ENCODE assay signal across 11 mouse cellular contexts in the genomic region with DNA sequence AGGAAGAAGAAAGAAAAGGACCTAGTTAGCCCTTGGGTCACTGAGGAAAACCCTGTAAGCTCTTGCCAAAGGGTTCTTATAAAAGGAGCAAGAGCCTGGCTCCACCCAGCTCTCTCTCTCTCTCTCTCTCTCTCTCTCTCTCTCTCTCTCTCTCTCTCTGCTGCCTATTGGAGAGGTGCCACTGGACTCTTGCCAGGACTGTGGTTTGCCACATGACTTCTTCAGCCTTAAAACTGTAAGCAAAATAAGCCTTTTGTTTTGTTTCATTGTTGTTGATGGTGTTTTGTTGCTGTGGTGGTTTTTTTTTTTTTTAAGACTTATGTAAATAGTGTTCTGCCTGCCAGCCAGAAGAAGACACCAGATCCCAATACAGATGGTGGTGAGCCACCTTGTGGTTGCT. TPM values are rescaled to one million over a fixed set of nuclear protein-coding genes. Genes with fewer than 3 reads are reported as not detected.
A peak's percentile ranks its signal among the peaks of the same experiment; 100 is the strongest.
DNase-seq lines count a peak whose midpoint lies in the region; ATAC-seq and TF ChIP-seq lines count a peak whose summit lies in the region.
"Had no signal": no experiment of that assay in that cellular context is flagged by ENCODE, and none has a peak within 500 bp of the region (broad histone marks: within the 10 kb centered on the region; RNA-seq: fewer than 3 reads in every experiment).

No protein-coding gene starts in this region.

- no peak for ATAC-seq in kidney, embryonic 14.5 days (ENCODE audit: low FRiP score, low TSS enrichment)

- no peak overlapping the region for H3K27ac ChIP-seq in kidney, adult 2 months (ENCODE audit: insufficient read depth, low read depth, low read length)
- no peak overlapping the region for H3K27ac ChIP-seq in kidney, embryonic 14.5 days (ENCODE audit: low read depth, low read length)
- no peak overlapping the region for H3K27ac ChIP-seq in ES-E14 (ENCODE audit: insufficient read depth, low read depth, low read length, poor library complexity, severe bottlenecking)
- H3K27ac ChIP-seq: hindbrain, embryonic 13.5 days; limb, embryonic 12.5 days; neural tube, embryonic 12.5 days; stomach, embryonic 15.5 days had no signal

- no peak for TF ChIP-seq POLR2A in kidney, adult 2 months (IDR thresholded peaks at IDR 0.05; ENCODE audit: low read depth, low read length)

- no peaks in the 10 kb centered on the region for H3K27me3 ChIP-seq in kidney, adult 2 months (replicated peaks; ENCODE audit: control insufficient read depth, insufficient read depth, low read length)
- H3K27me3 ChIP-seq in kidney, embryonic 14.5 days (ENCODE audit: control insufficient read depth, insufficient read depth, low read length) = no peaks in the 10 kb centered on the region
- H3K27me3 ChIP-seq: hindbrain, embryonic 13.5 days; limb, embryonic 12.5 days; neural tube, embryonic 12.5 days; stomach, embryonic 15.5 days had no signal

- H3K9ac ChIP-seq in kidney, embryonic 14.5 days (ENCODE audit: low read depth, low read length) = no peak overlapping the region
- no peak overlapping the region for H3K9ac ChIP-seq in ES-E14 (ENCODE audit: insufficient read depth, low read depth, low read length, poor library complexity, severe bottlenecking)
- H3K9ac ChIP-seq: hindbrain, embryonic 13.5 days; limb, embryonic 12.5 days; neural tube, embryonic 12.5 days; stomach, embryonic 15.5 days had no signal

- no peak for TF ChIP-seq CTCF in kidney, adult 2 months (conservative IDR thresholded peaks at IDR 0.05; ENCODE audit: insufficient read depth, insufficient read length, low read depth, low read length)

- no peak overlapping the region for H3K4me3 ChIP-seq in kidney, adult 2 months (ENCODE audit: insufficient read depth, low read depth, low read length)
- H3K4me3 ChIP-seq in kidney, embryonic 14.5 days (ENCODE audit: low read length) = no peak overlapping the region
- H3K4me3 ChIP-seq in ES-E14 (ENCODE audit: insufficient read depth in 1 of 2, low read depth in 1 of 2, low read length in 2 of 2, poor library complexity in 1 of 2, severe bottlenecking in 1 of 2) = no peak overlapping the region
- H3K4me3 ChIP-seq: hindbrain, embryonic 13.5 days; limb, embryonic 12.5 days; neural tube, embryonic 12.5 days; stomach, embryonic 15.5 days had no signal

- H3K36me3 ChIP-seq in kidney, adult 2 months (ENCODE audit: control insufficient read depth, insufficient read depth, low read length) = no peaks in the 10 kb centered on the region
- no peaks in the 10 kb centered on the region for H3K36me3 ChIP-seq in kidney, embryonic 14.5 days (ENCODE audit: control insufficient read depth, insufficient read depth, low read length)
- H3K36me3 ChIP-seq in ES-E14 (ENCODE audit: control insufficient read depth, insufficient read depth, low read length, poor library complexity, severe bottlenecking) = no peaks in the 10 kb centered on the region
- H3K36me3 ChIP-seq: hindbrain, embryonic 13.5 days; limb, embryonic 12.5 days; neural tube, embryonic 12.5 days; stomach, embryonic 15.5 days had no signal

- H3K4me1 ChIP-seq in kidney, adult 2 months (ENCODE audit: control insufficient read depth, insufficient read depth, low read length) = no peaks in the 10 kb centered on the region; the same call in 1 of the 2 replicates
- no peaks in the 10 kb centered on the region for H3K4me1 ChIP-seq in kidney, embryonic 14.5 days (ENCODE audit: control insufficient read depth, insufficient read depth, low read length)
- H3K4me1 ChIP-seq in ES-E14 (ENCODE audit: control insufficient read depth in 2 of 2, insufficient read depth in 2 of 2, low read length in 2 of 2, poor library complexity in 1 of 2) = peaks cover 3% of the 10 kb centered on the region in 2 experiments; a peak in 3 of 4 replicates
- H3K4me1 ChIP-seq: hindbrain, embryonic 13.5 days; limb, embryonic 12.5 days; neural tube, embryonic 12.5 days; stomach, embryonic 15.5 days had no signal

- peak; percentile 76 for DNase-seq in kidney, adult 2 months
- DNase-seq in ES-E14 (ENCODE audit: low read depth, low spot score) = no peak
- DNase-seq in T-cell, adult 2 months (ENCODE audit: low spot score) = peak; percentile 16
- peak; percentile 84 for DNase-seq in lung, postnatal 10 days
- no peak for DNase-seq in yolk sac, embryonic 10.5 days (ENCODE audit: low spot score)
- no peak for DNase-seq in layer of hippocampus, adult 18-20 months (ENCODE audit: low spot score in 2 of 2)

- H3K9me3 ChIP-seq in kidney, embryonic 14.5 days (ENCODE audit: control insufficient read depth, low read length) = no peaks in the 10 kb centered on the region
- no peaks in the 10 kb centered on the region for H3K9me3 ChIP-seq in ES-E14 (ENCODE audit: control insufficient read depth, insufficient read depth, low read depth, low read length)
- H3K9me3 ChIP-seq: hindbrain, embryonic 13.5 days; limb, embryonic 12.5 days; neural tube, embryonic 12.5 days; stomach, embryonic 15.5 days had no signal

- in situ Hi-C loops in ES-E14 (cut with MboI; ENCODE audit: low sequenced_read_pairs in 2 of 2, unreplicated experiment in 2 of 2) = no loop called here

- H3K4me2 ChIP-seq in kidney, embryonic 14.5 days (replicated peaks; ENCODE audit: low read depth, low read length) = no peak overlapping the region
- H3K4me2 ChIP-seq: hindbrain, embryonic 13.5 days; limb, embryonic 12.5 days; neural tube, embryonic 12.5 days; stomach, embryonic 15.5 days had no signal

TF ChIP-seq in ES-E14, 5 proteins besides CTCF, POLR2A, EP300 and RAD21:
- TF ChIP-seq ZNF384 (IDR thresholded peaks at IDR 0.05; ENCODE audit: low read depth, low read length) (peak; percentile 63), HCFC1 (IDR thresholded peaks at IDR 0.05; ENCODE audit: borderline replicate concordance, insufficient read depth, low read length) (no peak)

RNA-seq across cellular contexts. Expression of a gene that starts 7.6 kb away (rescaled TPM):
- polyA plus RNA-seq in kidney, adult 2 months (2012; rRNA removed) = 161 and 182 TPM in 2 replicates
- 73.9 and 90.1 TPM in 2 replicates for polyA plus RNA-seq in kidney, embryonic 14.5 days (2014; fragmentation: Nextera tagmentation; extraction: Ambion mirVana)
- 65.1 and 85.5 TPM in 2 replicates for total RNA-seq in ES-E14 (2012; rRNA removed)
- total RNA-seq in layer of hippocampus, adult 18-20 months (2021) = 100 to 1,000 TPM; 280 to 300 TPM

RNA-seq across cellular contexts. Expression of a gene that starts 31.6 kb away (rescaled TPM):
- polyA plus RNA-seq in kidney, adult 2 months (2012; rRNA removed) = 50.6 and 54.8 TPM in 2 replicates
- polyA plus RNA-seq in kidney, embryonic 14.5 days (2014; fragmentation: Nextera tagmentation; extraction: Ambion mirVana) = 17.3 and 28.4 TPM in 2 replicates
- 3.5 and 5.6 TPM in 2 replicates for total RNA-seq in ES-E14 (2012; rRNA removed)
- total RNA-seq in layer of hippocampus, adult 18-20 months (2021) = 10 to 100 TPM; 89.8 to 92.1 TPM

RNA-seq across cellular contexts. Expression of a gene that starts 54.9 kb away (rescaled TPM):
- 310 and 336 TPM in 2 replicates for polyA plus RNA-seq in kidney, adult 2 months (2012; rRNA removed)
- 32.9 and 40.2 TPM in 2 replicates for polyA plus RNA-seq in kidney, embryonic 14.5 days (2014; fragmentation: Nextera tagmentation; extraction: Ambion mirVana)
- total RNA-seq in ES-E14 (2012; rRNA removed) = 0.67 and 0.74 TPM in 2 replicates
- not detected for total RNA-seq in layer of hippocampus, adult 18-20 months (2021)

Comparison
In these comparisons a context has a peak if more than half of its experiments do, and no peak if none do; other contexts are left out.
1. DNase-seq: peak in kidney, adult 2 months (single experiment), T-cell, adult 2 months (single experiment) and lung, postnatal 10 days (single experiment); none in ES-E14 (single experiment), yolk sac, embryonic 10.5 days (single experiment) and layer of hippocampus, adult 18-20 months (0 of 2).
2. RNA of a gene that starts 31.6 kb away (total RNA-seq): 89.8 to 92.1 TPM in layer of hippocampus, adult 18-20 months; 3.5 to 5.6 TPM in ES-E14; every median in the first group is over 10 times any median in the second.